Mouse (Mus musculus): ENCODE measurements around the gene Tstd2.

Tstd2 gene

GRCm38 (mm10) chr4:46138287-46139222 lies at the start of gene Tstd2, which contains the start of gene Ncbp1:
Tstd2 (minus strand) TSS chr4:46138694.
Ncbp1 (plus strand) TSS chr4:46138613.
- in situ Hi-C loops (cut with MboI), result no loop called here

DNA sequence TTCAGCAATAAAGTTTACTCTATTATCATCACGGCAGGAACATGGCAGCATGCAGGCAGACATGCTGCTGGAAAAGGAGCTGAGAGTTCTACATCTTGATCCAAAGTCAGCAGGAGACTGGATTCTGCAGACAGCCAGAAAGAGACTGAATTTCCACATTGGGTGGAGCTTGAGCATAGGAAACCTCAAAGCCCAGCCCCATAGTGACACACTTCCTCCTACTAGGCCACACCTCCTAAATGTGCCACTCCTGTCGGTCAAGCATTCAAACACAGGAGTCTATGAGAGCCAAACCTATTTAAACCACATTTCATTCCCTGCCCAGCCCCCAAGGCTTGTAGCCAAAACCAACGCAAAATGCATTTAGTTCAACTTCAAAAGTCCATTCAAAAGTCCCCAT lies 48.0 kb upstream of the Tstd2 start:
- in situ Hi-C loops (cut with MboI), result no loop called here

- in situ Hi-C loops (cut with MboI), result no loop called here
Measured at GRCm38 (mm10) chr4:46185890-46186289, 47.4 kb upstream of the Tstd2 start.

GRCm38 (mm10) chr4:46185423-46185822 lies 46.9 kb upstream of the Tstd2 start:
- in situ Hi-C loops (cut with MboI), result no loop called here

DNA sequence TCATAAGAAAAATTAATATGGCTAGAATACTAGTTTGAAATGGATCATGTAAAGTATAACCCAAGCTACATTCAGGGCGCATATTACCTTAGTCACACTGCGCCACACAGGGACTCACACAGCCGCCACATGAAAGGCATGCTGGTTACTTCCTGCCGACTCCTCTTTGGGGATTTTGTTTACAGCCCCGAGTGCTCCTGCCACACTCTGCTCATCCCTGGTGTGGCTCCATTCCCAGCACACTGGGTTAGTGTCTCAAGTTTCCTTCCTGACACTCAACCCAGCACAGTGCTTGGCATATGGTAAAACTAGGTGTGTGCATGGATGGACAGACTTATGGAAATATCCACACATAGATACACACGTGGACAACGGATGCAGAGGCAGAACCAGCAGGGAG lies 43.7 kb upstream of the Tstd2 start:
- in situ Hi-C loops (cut with MboI), result no loop called here

GRCm38 (mm10) chr4:46181168-46181567 lies 42.7 kb upstream of the Tstd2 start:
- in situ Hi-C loops (cut with MboI), result no loop called here

GRCm38 (mm10) chr4:46177496-46177895 lies 39.0 kb upstream of the Tstd2 start:
- in situ Hi-C loops (cut with MboI), result no loop called here

- in situ Hi-C loops (cut with MboI), result no loop called here
Measured at GRCm38 (mm10) chr4:46177018-46177417, 38.5 kb upstream of the Tstd2 start.

GRCm38 (mm10) chr4:46176313-46176712 lies 37.8 kb upstream of the Tstd2 start:
- in situ Hi-C loops (cut with MboI), result no loop called here

- in situ Hi-C loops (cut with MboI), result no loop called here
Measured at GRCm38 (mm10) chr4:46171761-46172160, 33.3 kb upstream of the Tstd2 start.

- in situ Hi-C loops (cut with MboI), result no loop called here
Measured at GRCm38 (mm10) chr4:46165831-46166230, 27.3 kb upstream of the Tstd2 start.

GRCm38 (mm10) chr4:46164027-46164426 lies 25.5 kb upstream of the Tstd2 start:
- in situ Hi-C loops (cut with MboI), result no loop called here

DNA sequence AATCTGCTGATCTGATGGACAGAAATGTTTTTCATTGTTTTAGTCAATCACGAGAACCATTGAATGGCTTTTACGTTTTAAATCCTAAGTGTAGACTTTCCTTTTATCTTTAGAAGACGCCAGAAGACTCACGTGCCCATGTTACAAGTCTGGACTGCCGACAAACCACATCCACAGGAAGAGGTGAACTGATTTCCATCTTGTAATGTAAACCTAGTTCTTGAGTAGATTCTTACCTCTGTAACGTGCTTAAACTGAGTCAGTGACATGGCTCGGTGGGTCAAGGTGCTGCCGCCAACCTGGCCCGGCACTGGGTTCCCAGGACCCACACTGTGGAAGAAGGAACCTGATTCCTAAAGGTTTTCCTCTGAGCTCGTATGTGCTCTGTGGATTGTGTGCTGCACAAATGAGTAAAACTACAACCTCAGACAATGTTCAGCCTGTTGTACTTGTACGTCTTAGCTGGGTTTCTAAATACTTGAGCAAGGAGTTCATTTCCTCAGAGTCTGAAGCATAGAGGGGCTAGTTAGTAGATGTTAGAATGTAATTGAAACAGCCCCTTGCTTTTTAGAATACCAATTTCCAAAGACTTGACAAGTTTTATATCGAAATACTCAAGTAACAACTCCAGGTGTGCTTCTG lies 13.5 kb upstream of the Tstd2 start:
- in situ Hi-C loops (cut with MboI), result no loop called here

GRCm38 (mm10) chr4:46146881-46147280 lies 8.4 kb upstream of the Tstd2 start:
- in situ Hi-C loops (cut with MboI), result no loop called here

GRCm38 (mm10) chr4:46144323-46144722 lies 5.8 kb upstream of the Tstd2 start:
- in situ Hi-C loops (cut with MboI), result no loop called here

GRCm38 (mm10) chr4:46137629-46138286 lies 736 bp downstream of the Tstd2 start:
- in situ Hi-C loops (cut with MboI), result no loop called here

- in situ Hi-C loops (cut with MboI), result no loop called here
Measured at GRCm38 (mm10) chr4:46131791-46132190, 6.7 kb downstream of the Tstd2 start.

GRCm38 (mm10) chr4:46130221-46130620 lies 8.3 kb downstream of the Tstd2 start:
- in situ Hi-C loops (cut with MboI), result no loop called here

DNA sequence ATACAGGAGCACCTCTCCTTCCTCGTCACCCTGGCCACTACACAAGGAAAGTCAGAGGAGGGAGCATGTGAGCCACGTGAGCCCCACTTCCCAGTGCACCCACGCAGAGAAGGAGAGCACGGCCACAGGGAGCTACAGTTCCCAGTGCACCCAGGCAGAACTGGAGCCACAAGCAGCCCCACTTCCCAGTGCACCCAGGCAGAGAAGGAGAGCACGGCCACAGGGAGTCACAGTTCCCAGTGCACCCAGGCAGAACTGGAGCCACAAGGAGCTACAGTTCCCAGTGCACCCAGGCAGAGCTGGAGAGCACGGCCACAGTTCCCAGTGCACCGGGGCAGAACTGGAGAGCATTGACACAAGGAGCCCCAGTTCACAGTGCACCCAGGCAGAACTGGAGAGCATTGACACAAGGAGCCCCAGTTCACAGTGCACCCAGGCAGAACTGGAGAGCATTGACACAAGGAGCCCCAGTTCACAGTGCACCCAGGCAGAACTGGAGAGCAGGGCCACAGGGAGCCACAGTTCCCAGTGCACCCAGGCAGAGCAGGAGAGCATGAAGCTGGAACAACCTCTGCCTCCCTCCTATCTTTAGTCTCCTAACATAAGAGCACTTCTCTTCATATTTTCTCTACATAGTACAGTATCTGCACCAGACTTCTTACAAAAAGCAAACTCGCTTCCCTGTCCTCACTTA lies 9.0 kb downstream of the Tstd2 start:
- in situ Hi-C loops (cut with MboI), result no loop called here

DNA sequence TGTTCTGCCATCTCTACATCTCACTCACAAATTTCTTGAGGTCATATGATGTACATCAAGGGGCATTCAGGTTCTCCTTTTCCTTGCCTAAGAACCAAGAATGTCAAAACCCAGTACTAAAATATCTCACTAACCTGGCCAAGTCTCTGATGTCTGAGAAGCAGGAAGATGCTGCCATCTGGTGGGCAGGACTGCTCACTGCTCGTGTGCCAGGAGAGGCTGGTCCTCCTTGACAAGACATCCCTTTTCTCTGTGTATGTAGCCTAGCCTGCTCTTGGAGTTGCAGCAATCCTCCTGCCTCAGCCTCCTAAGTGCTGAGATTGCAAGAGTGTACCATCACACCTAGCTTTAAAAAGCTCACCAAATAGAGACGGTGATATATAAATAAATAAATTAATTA lies 12.0 kb downstream of the Tstd2 start:
- in situ Hi-C loops (cut with MboI), result no loop called here

DNA sequence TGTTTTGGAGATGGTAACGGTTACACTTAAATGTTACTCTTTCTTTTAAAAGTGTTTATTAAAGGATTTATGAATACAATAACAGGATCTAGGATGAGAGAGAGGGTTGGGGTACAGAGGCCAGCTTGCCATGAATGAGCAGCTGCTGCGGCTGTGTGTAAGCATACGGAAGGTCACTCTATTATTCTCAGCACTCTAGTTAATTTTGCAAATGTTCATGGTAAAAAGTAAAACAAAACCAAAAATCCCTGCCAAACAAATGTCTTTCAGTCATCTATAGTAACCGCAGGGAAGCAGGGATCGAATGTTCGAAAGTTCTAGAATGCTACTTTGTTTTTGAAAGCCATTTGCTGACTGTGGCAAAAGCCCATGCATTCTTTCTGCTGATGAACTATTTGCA lies 15.1 kb downstream of the Tstd2 start:
- in situ Hi-C loops (cut with MboI), result no loop called here

GRCm38 (mm10) chr4:46120767-46121166 lies 17.7 kb downstream of the Tstd2 start:
- in situ Hi-C loops (cut with MboI), result no loop called here

Data from mature B cell (primary cell).